Mouse (Mus musculus): ENCODE measurements around the gene Ice2.

DNA sequence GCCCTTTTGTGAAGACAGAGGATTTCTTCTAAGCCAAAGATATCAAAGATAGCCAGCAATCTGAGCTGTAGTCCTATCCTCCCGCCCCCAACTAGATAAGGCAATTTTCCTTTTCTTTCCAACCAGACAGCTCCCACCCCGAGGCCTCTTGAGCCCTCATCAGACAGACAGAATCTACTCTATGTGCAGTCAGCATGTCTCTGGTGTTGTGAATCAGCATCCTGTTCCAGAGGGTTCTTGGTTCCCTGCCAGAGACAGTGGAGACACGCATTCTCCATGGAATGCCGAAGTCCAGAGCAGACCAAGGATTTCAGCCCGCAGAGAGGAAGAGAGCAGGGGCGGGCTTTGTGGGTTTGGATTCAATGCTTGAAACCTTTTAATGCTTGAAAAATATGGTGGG is 75.0 kb downstream of the Ice2 start:
- TF ChIP-seq CTCF (IDR thresholded peaks at IDR 0.05; ENCODE audit: insufficient read depth, low read depth, low read length) (no peak), POLR2A (IDR thresholded peaks at IDR 0.05; ENCODE audit: insufficient read depth, low read depth, low read length) (no peak)
